ENCODE assay signal across 7 mouse cellular contexts in genomic region chr8:124633001-124633703, GRCm38 (mm10). TPM values are rescaled to one million over a fixed set of nuclear protein-coding genes. Genes with fewer than 3 reads are reported as not detected.
DNase-seq lines count a peak whose midpoint lies in the region; ATAC-seq lines count a peak whose summit lies in the region.

No protein-coding gene starts in this region.

- H3K4me3 ChIP-seq in heart, embryonic 12.5 days = no peak overlapping the region

- ATAC-seq in heart, embryonic 12.5 days (ENCODE audit: insufficient number of reproducible peaks, low FRiP score) = peak; percentile 47

- DNase-seq in adrenal gland, postnatal 10 days = peak; percentile 51
- DNase-seq in cerebellum, adult 8-10 months = peak; percentile 41
- peak; percentile 59 to 69 for DNase-seq in kidney, postnatal 25 days
- DNase-seq in ovary, postnatal 36 days (ENCODE audit: low spot score) = peak; percentile 50
- DNase-seq in thymus, postnatal 4 days = no peak
- no peak for DNase-seq in spleen, postnatal 10 days (ENCODE audit: low spot score in 2 of 2)

- peak overlapping the region; percentile 82 for H3K27ac ChIP-seq in heart, embryonic 12.5 days (ENCODE audit: poor library complexity, severe bottlenecking)

- H3K36me3 ChIP-seq in heart, embryonic 12.5 days = peaks cover 36% of the 10 kb centered on the region

- H3K4me2 ChIP-seq in heart, embryonic 12.5 days = no peak overlapping the region

- no peaks in the 10 kb centered on the region for H3K27me3 ChIP-seq in heart, embryonic 12.5 days (replicated peaks)

- no peaks in the 10 kb centered on the region for H3K9me3 ChIP-seq in heart, embryonic 12.5 days (replicated peaks)

- WGBS in heart, embryonic 12.5 days = 54% methylated on average over 14 of the region's 14 CpGs

- H3K4me1 ChIP-seq in heart, embryonic 12.5 days (replicated peaks) = peaks cover 58% of the 10 kb centered on the region

- H3K9ac ChIP-seq in heart, embryonic 12.5 days = no peak overlapping the region

RNA-seq across cellular contexts. Expression of gene 2310022B05Rik, which starts 30.0 kb away (rescaled TPM):
- 10 to 100 TPM; 42.5 to 43.2 TPM for total RNA-seq in adrenal gland, postnatal 10 days (2021)
- 49.1 and 52.5 TPM in 2 replicates for polyA plus RNA-seq in heart, embryonic 12.5 days (2016; fragmentation: Nextera tagmentation; extraction: Ambion mirVana)

RNA-seq across cellular contexts. Expression of gene Capn9, which starts 57.2 kb away (rescaled TPM):
- under 1 TPM in 1 of 2 experiments, not detected in 1; 0.18 TPM for total RNA-seq in adrenal gland, postnatal 10 days (2021)
- 0.08 and 0.34 TPM in 2 replicates for polyA plus RNA-seq in heart, embryonic 12.5 days (2016; fragmentation: Nextera tagmentation; extraction: Ambion mirVana)

Comparison
In these comparisons a context has a peak if more than half of its experiments do, and no peak if none do; other contexts are left out.
1. DNase-seq: peak in adrenal gland, postnatal 10 days (single experiment), cerebellum, adult 8-10 months (single experiment), kidney, postnatal 25 days (2 of 2) and ovary, postnatal 36 days (single experiment); none in thymus, postnatal 4 days (single experiment) and spleen, postnatal 10 days (0 of 2).